Mouse (Mus musculus) E14TG2a.4 (cell line): ENCODE measurements at regions not wholly inside any gene's neighbourhood (a gene's known extent, or its start where the extent isn't known, plus 50 kb on each side); places are given as distances from the start of the nearest gene placed in this dataset.

Experiments
- CTCF ChIP-seq: conservative IDR thresholded peaks from 2 replicates; pipeline ENCODE4 v1.5.1; 2014; ENCODE audit warnings: low read length
- NANOG ChIP-seq: IDR thresholded peaks from 2 replicates; pipeline ENCODE4 v1.6.1; 2014; ENCODE audit warnings: borderline replicate concordance, low read length, mixed read lengths

DNA sequence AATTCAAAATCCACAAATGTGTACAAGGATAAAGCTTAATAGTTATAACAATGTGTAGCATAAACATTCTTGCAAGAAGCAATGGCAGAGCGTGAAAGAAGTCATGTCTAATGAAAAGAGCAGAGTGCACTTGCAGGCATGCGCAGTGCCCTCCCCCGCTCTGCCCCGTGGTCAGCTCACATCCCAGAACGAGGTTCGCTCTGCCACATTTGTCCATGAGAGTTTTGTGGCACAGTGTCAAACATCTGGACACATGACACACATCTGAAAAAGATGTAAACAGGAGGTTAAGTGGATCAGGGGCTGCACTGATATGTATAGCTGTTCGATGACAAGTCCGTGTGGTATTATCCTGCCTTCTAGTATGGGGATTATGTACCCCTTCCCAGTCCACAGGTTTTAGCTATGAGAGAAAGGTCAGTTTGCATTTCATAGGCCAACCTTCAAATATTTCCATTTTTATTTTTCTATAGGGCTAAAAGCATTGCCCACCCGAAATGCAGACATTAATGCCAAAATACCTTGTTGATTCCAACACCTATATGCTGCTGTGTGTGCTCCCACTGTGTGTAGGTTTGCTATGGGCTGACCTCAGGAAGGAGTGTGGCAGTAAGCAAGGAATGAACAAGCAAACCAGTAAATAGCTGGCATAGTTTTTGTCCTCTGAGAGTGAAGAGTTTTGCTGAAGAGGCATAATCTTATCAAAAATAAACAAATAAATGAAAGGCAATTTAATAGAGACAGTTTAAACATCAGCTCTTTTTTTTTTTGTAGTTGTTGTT, 160.7 kb upstream of the Ccdc54 start:
- TF ChIP-seq CTCF (no peak), NANOG (no peak)
